Mouse (Mus musculus): Measurements from ENCODE around the gene Xlr. TPM values are rescaled to one million over a fixed set of nuclear protein-coding genes. Genes with fewer than 3 reads are reported as not detected.
"Not testable (repeated sequence)": the region's sequence is repeated elsewhere in the genome, so short reads cannot be mapped to it uniquely, and the experiment has no call there.

Gene Xlr
- polyA plus RNA-seq (2015; fragmentation: Nextera tagmentation; extraction: Ambion mirVana): 0.84 and 1.0 TPM in 2 replicates

DNA sequence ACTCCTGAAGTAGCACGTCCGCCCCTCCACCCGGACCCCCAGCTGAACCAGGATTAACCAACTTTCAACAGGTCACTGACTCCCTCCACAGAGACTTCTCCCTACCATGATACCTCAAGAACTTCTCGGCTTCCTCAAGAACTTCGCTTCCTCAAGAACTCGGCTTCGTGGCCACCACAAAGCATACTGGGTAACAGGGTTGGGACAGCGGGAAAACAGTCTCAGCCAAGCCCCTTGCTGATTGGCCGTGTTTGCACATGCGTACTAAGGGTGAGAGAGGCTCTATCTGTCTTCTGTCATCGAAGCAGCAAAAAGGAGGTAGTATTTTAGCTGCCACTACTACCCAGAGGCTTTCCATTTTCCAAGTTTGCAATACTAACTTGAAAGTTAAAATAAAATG, at the start of gene Xlr:
TSS of gene Xlr (minus strand) at position 188 of the 400 bp plus-strand sequence.
- H3K9ac ChIP-seq (replicated peaks); H3K9me3 ChIP-seq; H3K27ac ChIP-seq (replicated peaks); H3K4me3 ChIP-seq; ATAC-seq (replicated peaks); H3K36me3 ChIP-seq; H3K4me2 ChIP-seq (replicated peaks); H3K4me1 ChIP-seq; H3K27me3 ChIP-seq: not testable (repeated sequence)
- 82% methylated on average over 11 of the region's 11 CpGs for WGBS

GRCm38 (mm10) chrX:53799074-53799473, 1.6 kb upstream of the Xlr start:
- H3K4me2 ChIP-seq (replicated peaks): no peak overlapping the region
- ATAC-seq (replicated peaks): no peak
- WGBS: 35% methylated on average over 3 of the region's 3 CpGs
- no peaks in the 10 kb centered on the region for H3K27me3 ChIP-seq
- no peak overlapping the region for H3K4me3 ChIP-seq
- H3K9ac ChIP-seq (replicated peaks): no peak overlapping the region
- no peaks in the 10 kb centered on the region for H3K4me1 ChIP-seq
- no peak overlapping the region for H3K27ac ChIP-seq (replicated peaks)
- H3K9me3 ChIP-seq: no peaks in the 10 kb centered on the region
- H3K36me3 ChIP-seq: no peaks in the 10 kb centered on the region

DNA sequence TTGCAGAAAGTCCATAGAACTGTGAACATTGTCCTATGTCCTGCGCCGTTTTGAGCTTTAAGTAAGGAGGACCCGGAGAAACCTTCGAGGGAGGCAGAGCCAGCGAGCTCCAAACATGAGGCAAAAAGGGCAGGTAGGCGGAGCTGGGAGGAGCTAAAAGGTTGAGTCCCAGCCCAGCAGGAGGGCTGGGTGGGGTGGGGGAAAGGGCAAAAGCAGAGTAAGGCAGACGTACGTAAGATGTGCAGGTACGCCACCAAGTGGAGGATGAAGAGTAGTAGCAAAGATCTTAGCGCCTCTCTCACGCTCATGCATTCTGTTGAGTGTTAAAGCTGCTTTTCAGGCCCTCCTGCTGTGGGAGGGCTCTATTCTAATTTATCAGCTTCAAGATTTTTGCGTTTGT, 21.2 kb downstream of the Xlr start, which contains the start of gene Zfp36l3:
TSS of gene Zfp36l3 (minus strand) at position 119 of the 400 bp plus-strand sequence.
- H3K9ac ChIP-seq (replicated peaks): no peak within 1 kb of the TSS
- ATAC-seq (replicated peaks): no peak
- no peak within 1 kb of the TSS for H3K4me3 ChIP-seq
- H3K4me2 ChIP-seq (replicated peaks): no peak within 1 kb of the TSS
- H3K27me3 ChIP-seq: no peaks in the 10 kb centered on the region
- H3K27ac ChIP-seq (replicated peaks): no peak within 1 kb of the TSS
- H3K9me3 ChIP-seq: no peaks in the 10 kb centered on the region
- WGBS: 90% methylated on average over 12 of the region's 12 CpGs
- no peaks in the 10 kb centered on the region for H3K36me3 ChIP-seq
- no peaks in the 10 kb centered on the region for H3K4me1 ChIP-seq

DNA sequence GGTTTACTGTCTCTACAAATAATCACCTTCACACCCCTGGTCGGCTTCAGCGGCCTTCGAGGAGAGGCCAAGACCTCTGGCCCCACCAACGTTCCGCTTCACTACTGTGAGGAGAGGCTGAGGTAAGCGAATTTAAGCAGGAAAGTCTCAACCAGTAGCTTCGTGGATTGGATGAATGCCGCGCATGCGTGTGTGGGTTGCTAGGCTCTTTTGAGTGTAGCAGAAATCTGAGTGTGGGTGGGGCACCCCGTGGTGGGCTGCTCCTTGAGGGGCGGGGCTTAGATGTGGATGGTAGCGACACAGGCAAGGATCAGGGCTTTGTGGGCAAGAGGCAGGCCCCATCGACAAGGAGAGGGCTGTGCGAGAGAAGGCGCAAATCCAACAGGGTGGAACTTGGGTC, 39.8 kb downstream of the Xlr start, which contains the start of gene 1700013H16Rik:
TSS of gene 1700013H16Rik (minus strand) at position 96 of the 400 bp plus-strand sequence.
- Histone ChIP-seq H3K4me2 (replicated peaks) (no peak within 1 kb of the TSS), H3K4me3 (no peak within 1 kb of the TSS), H3K4me1 (no peaks in the 10 kb centered on the region), H3K27ac (replicated peaks) (no peak within 1 kb of the TSS), H3K9me3 (no peaks in the 10 kb centered on the region), H3K36me3 (no peaks in the 10 kb centered on the region), H3K9ac (replicated peaks) (no peak within 1 kb of the TSS), H3K27me3 (no peaks in the 10 kb centered on the region)
- 94% methylated on average over 16 of the region's 16 CpGs for WGBS
- ATAC-seq (replicated peaks): no peak

DNA sequence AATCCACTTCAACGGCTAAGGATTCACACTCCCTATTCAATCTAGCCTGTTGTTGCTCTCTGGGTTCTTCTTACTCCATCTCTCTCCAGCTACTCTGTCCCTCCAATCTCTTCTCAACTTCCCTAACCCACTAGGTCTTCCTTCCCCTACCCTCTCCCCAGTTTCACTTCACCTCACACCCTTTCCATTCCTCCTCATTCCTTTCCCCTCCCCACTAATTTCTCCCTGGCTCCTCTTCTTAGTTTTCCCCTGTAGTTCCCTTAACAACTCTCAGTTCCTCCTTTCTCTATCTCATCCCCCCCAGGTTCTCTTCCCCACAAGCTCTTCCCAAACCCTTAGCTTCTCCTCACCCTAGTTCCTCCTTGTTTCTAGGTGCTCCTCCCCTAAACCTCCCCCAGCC, 44.7 kb downstream of the Xlr start:
- no peak for ATAC-seq (replicated peaks)
- Histone ChIP-seq H3K27ac (replicated peaks) (no peak overlapping the region), H3K4me1 (no peaks in the 10 kb centered on the region), H3K9me3 (no peaks in the 10 kb centered on the region), H3K27me3 (no peaks in the 10 kb centered on the region), H3K4me2 (replicated peaks) (no peak overlapping the region), H3K36me3 (no peaks in the 10 kb centered on the region), H3K4me3 (no peak overlapping the region), H3K9ac (replicated peaks) (no peak overlapping the region)
- 96% methylated on average over 1 of the region's 1 CpGs for WGBS

GRCm38 (mm10) chrX:53728967-53729366, 68.5 kb downstream of the Xlr start:
- Histone ChIP-seq H3K9me3 (no peaks in the 10 kb centered on the region), H3K9ac (replicated peaks) (no peak overlapping the region), H3K4me2 (replicated peaks) (no peak overlapping the region), H3K36me3 (no peaks in the 10 kb centered on the region), H3K27ac (replicated peaks) (no peak overlapping the region), H3K4me1 (no peaks in the 10 kb centered on the region), H3K4me3 (no peak overlapping the region), H3K27me3 (no peaks in the 10 kb centered on the region)
- WGBS: 85% methylated on average over 2 of the region's 2 CpGs
- no peak for ATAC-seq (replicated peaks)

Other genes with a start within 250 kb of the Xlr start
- gene Rtl8c, start 189.7 kb downstream of the Xlr start, polyA plus RNA-seq (2015; fragmentation: Nextera tagmentation; extraction: Ambion mirVana): 102 and 118 TPM in 2 replicates
- not detected in 2 replicates for gene Gm14597, start 188.7 kb downstream of the Xlr start, polyA plus RNA-seq (2015; fragmentation: Nextera tagmentation; extraction: Ambion mirVana)
- gene Rtl8a, start 154.0 kb downstream of the Xlr start, polyA plus RNA-seq (2015; fragmentation: Nextera tagmentation; extraction: Ambion mirVana): 152 and 162 TPM in 2 replicates
- 126 and 130 TPM in 2 replicates for gene Rtl8b, start 127.3 kb downstream of the Xlr start, polyA plus RNA-seq (2015; fragmentation: Nextera tagmentation; extraction: Ambion mirVana)
- gene 4930502E18Rik, start 72.9 kb downstream of the Xlr start, polyA plus RNA-seq (2015; fragmentation: Nextera tagmentation; extraction: Ambion mirVana): 0.11 and 0.17 TPM in 2 replicates
- gene 1700013H16Rik, start 39.9 kb downstream of the Xlr start, polyA plus RNA-seq (2015; fragmentation: Nextera tagmentation; extraction: Ambion mirVana): 0.15 TPM in 1 of 2 replicates, not detected in the other
- gene Zfp36l3, start 21.3 kb downstream of the Xlr start, polyA plus RNA-seq (2015; fragmentation: Nextera tagmentation; extraction: Ambion mirVana): not detected in 2 replicates

All from forebrain, embryonic 15.5 days (tissue).